Mouse (Mus musculus) myocyte (in vitro differentiated cells): ENCODE results near the gene Limch1.

ENCODE experiments used
- CEBPB ChIP-seq: IDR thresholded peaks from 2 replicates; pipeline ENCODE4 v1.6.1; 2011; ENCODE audit warnings: mild to moderate bottlenecking, moderate library complexity; ENCODE audit not compliant: poor library complexity, insufficient read depth, severe bottlenecking
- POLR2A ChIP-seq: IDR thresholded peaks from one replicate; pipeline ENCODE4 v1.6.1; 2011; ENCODE audit warnings: low read depth, mild to moderate bottlenecking, control low read depth, moderate library complexity; ENCODE audit not compliant: insufficient read length
- REST ChIP-seq: IDR thresholded peaks from one replicate; pipeline ENCODE4 v1.6.1; 2011; ENCODE audit warnings: mild to moderate bottlenecking, control low read depth, moderate library complexity; ENCODE audit not compliant: insufficient read depth, insufficient read length
- TCF12 ChIP-seq: IDR thresholded peaks from one replicate; pipeline ENCODE4 v1.6.1; 2011; ENCODE audit warnings: mild to moderate bottlenecking, control low read depth; ENCODE audit not compliant: poor library complexity, insufficient read depth, severe bottlenecking
- USF1 ChIP-seq: IDR thresholded peaks from one replicate; pipeline ENCODE4 v1.6.1; 2011; ENCODE audit warnings: low read depth, mild to moderate bottlenecking, control low read depth, moderate library complexity

DNA sequence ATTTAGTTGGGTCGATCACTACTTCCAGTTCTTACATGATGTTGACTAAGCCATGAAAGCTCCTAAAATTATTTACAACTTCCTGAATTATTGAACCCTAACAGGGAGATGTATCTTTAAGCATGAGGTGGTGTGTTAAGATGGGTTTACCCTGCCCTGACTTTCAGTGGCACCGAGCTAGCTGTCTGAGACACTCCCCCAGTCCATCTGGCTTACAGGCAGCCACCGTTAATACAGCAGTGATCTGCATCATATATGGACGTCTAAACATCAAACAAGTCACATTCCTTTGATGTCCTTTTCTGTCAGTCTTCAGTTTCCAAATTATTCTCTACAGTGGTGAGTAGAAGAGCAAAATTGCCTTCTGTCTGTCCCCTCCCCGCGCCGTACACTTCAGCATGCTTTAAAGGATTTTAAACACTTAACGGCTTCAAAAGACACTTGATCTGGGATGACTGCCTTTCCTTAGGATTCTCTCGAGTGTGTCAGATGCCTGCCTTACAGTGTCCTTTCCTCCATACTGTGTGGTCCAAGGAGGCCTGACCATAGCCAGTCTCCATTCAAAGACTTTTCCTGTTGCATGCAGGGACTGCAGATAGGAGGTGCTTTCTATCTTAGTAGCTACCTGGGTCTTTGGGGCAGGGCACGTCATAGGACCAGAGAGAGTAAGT is 187.6 kb downstream of the Limch1 start:
- TF ChIP-seq POLR2A (no peak), USF1 (no peak), TCF12 (no peak), CEBPB (no peak), REST (no peak)
